Mouse (Mus musculus) embryonic fibroblast, embryonic 13.5 days (primary cell): ENCODE measurements around the gene Cxadr. TPM values are rescaled to one million over a fixed set of nuclear protein-coding genes. Genes with fewer than 3 reads are reported as not detected.

Experiments
- H3K27ac ChIP-seq: 2 replicates; pipeline ENCODE4 v1.5.1; 2012; ENCODE audit warnings: low read length, control low read depth, inconsistent platforms; ENCODE audit not compliant: insufficient read depth
- H3K4me1 ChIP-seq: 2 replicates; pipeline ENCODE4 v1.6.1; 2011; ENCODE audit warnings: low read length; ENCODE audit not compliant: control insufficient read depth, insufficient read depth
- H3K4me3 ChIP-seq: 2 replicates; pipeline ENCODE4 v1.5.1; 2011; ENCODE audit warnings: mild to moderate bottlenecking, control low read depth, low read length; ENCODE audit not compliant: insufficient read depth
- CTCF ChIP-seq: IDR thresholded peaks from 2 replicates; pipeline ENCODE4 v1.5.1; 2011; ENCODE audit warnings: mild to moderate bottlenecking, control low read depth, low read length, moderate library complexity, borderline replicate concordance; ENCODE audit not compliant: insufficient read depth
- POLR2A ChIP-seq: IDR thresholded peaks from 2 replicates; pipeline ENCODE4 v1.6.1; 2011; ENCODE audit warnings: low read depth, mild to moderate bottlenecking, control low read depth, low read length, moderate library complexity
- polyA plus RNA-seq: library from polyadenylated mRNA; stranded (reverse); fragments of >200 nt; gene quantifications from 2 replicates; pipeline ENCODE4 v1.2.4, GENCODE M21; 2011; ENCODE audit warnings: low read depth; ENCODE audit not compliant: missing spikeins, insufficient read length

Gene Cxadr
- polyA plus RNA-seq, 1 experiment: 14.2 TPM

DNA sequence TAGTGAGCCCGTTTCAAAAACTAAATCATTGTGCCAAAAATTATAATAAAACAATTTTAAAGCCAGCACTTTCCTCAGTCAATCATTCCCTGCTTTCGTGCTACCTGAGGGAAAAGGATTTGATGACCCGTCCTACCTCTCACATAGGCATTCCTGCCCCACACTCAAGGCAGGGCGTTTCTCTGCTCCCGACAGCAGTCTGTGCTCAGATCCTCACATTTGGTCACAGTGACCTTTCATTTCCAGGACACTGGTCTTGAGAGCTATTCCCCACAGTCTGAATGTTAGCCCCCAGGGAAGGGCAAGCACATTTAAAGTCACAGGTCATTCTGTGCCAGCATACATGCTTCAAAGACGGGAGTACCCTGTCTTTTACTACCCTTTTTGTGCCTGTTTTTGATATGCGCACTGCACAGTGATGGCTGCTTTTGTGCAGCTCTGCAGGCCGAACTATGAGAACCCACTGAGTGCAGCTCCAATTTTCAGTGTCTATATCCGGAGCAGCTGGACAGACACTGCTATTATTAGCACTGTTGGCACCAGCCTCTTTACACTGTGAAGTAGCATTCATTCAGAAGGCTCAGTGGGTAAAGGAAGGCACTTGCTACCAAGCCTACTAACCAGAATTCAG is 26.3 kb upstream of the Cxadr start:
- Histone ChIP-seq H3K4me3 (no peak overlapping the region), H3K4me1 (peaks cover 2% of the 10 kb centered on the region; the same call in 1 of the 2 replicates), H3K27ac (no peak overlapping the region)
- TF ChIP-seq POLR2A: no peak
- no peak for TF ChIP-seq CTCF

DNA sequence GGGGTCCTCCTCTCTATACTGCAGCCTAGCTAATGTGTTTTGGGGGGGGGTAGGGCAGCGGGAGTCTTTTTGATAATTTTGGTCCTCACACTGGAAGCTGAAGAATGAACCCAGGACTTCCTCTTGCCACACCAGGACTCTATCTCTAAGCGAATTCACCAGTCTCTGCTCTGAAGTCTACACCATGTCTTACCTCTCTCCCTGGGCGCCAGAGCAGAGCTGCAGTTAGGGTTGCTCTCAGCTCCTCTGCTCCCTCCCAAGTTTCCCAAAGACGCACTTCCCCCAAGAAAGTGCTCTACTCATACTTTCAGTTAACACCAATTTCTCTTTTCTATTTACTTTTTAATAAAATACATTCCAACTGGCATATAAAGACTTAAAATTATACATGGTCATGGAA is 23.7 kb upstream of the Cxadr start:
- no peak overlapping the region for H3K4me3 ChIP-seq
- TF ChIP-seq POLR2A: no peak
- no peak for TF ChIP-seq CTCF
- H3K4me1 ChIP-seq: peaks cover 2% of the 10 kb centered on the region; the same call in 1 of the 2 replicates

DNA sequence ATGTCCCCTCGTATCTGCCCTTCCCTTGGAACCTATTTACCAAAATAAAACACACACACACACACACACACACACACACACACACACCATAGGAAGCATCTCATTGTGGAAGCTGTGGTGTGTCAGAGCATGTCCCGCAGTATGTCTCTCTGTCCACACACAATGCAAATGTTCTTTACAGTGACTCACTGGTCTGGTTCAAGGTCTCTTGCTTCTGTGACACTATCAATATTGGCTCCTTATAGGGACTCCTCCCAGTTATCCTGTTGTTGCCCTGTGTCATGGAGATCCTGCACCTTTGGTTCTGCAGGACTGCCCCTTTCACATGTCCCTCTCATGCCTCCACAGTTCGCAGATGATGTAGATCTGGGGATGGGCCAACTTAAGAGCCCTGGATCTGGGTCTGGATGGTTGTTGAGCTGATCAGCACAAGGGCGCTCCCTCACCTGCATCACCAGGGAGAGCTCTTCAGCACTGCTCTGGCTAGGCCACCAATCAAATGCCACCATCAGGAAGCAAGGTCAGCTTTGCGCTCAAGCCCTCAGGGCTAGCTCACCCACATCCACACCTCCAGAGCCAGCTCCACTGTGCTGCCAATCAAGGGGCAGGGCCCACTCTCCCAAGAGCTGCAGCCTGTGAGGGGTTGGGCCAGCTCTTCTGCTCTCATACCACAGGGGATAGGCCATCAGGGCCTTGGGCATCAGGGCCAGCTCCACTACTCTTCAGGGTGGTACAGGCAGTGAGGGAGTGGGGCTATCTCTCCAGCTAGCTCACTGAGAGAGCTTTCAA is 21.0 kb upstream of the Cxadr start:
- Histone ChIP-seq H3K27ac (no peak overlapping the region), H3K4me1 (no peaks in the 10 kb centered on the region), H3K4me3 (no peak overlapping the region)
- TF ChIP-seq POLR2A (no peak), CTCF (no peak)

More for the DNA sequence above, 23.7 kb upstream of the Cxadr start:
- no peak overlapping the region for H3K27ac ChIP-seq

DNA sequence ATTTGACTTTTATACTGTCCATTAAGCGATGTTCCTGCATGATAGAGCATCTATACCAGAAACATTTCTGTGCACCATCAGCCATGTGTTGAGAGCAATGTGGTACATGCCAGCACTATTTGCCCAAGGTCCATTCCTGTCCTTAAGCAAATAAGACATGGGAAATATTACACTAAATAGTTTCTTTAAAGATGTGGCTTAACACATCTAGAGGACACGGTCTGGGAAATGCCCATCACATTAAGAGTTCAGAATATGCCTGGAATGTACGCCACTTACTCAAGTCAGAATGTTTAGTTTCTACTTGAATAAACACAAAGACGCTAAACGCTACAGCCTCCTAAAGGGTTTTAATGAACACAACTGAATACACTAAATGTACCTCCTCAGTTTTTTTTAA is 18.1 kb upstream of the Cxadr start:
- no peak overlapping the region for H3K27ac ChIP-seq
- TF ChIP-seq POLR2A: no peak
- no peak for TF ChIP-seq CTCF
- no peaks in the 10 kb centered on the region; the same call in 1 of the 2 replicates for H3K4me1 ChIP-seq
- no peak overlapping the region for H3K4me3 ChIP-seq

- H3K4me3 ChIP-seq: no peak overlapping the region
- H3K27ac ChIP-seq: no peak overlapping the region
- H3K4me1 ChIP-seq: no peaks in the 10 kb centered on the region
- TF ChIP-seq CTCF (no peak), POLR2A (no peak)
These were observed 7.2 kb upstream of the Cxadr start for GRCm38 (mm10) chr16:78294051-78294450.

DNA sequence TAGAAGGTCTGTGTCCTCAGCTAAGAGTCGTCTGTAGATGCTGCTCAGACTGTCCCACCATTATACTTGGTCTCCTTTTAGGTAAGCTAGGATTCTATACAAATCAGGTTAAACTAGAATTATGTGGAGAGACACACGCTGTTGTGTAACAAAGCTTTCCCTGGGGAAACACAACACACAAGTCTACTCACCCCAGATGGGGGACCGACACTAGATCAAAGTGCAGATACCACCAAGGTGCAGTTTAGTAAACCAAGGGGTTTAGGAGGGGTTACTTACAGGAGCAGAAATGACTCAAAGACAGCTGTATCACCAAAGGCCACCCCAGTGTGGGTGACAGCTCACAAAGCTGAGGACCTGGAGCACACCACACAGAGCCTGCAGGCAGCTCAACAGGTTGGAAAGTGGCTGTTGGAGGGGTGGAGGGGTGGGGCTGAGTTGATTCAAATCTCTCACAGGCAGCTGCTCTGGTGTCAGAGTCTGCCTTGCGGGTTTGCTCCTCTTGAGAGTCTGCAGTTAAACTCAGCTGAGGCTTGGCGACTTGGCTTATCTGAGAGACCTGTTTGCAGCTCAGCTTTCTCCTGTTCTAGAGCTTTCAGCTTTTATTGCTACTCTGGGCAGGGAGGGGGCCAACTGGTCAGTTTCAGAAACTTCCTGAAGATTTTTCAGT is 6.5 kb upstream of the Cxadr start:
- TF ChIP-seq POLR2A (no peak), CTCF (no peak)

DNA sequence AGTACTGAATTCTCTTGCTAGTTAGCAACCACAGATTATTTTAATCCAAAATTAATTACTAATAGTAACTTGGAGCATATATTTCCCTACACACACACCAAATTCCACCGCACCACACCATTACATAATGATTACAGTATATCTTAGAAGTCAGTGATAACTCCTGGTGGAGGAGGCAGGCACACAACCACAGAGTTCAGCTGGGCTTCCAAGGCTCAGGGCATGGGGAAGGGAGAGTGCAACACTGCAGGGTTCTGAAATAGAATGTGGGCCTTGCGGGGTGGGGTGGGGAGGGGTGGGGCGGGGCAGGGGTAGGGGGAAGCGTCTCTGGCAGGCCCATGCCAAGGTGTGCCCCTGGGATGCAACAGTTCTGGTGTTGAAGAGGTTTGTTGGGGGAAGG is 5.7 kb upstream of the Cxadr start:
- Histone ChIP-seq H3K4me1 (no peaks in the 10 kb centered on the region), H3K4me3 (no peak overlapping the region), H3K27ac (no peak overlapping the region)
- TF ChIP-seq POLR2A (no peak), CTCF (no peak)

More for the DNA sequence above, 6.5 kb upstream of the Cxadr start:
- no peaks in the 10 kb centered on the region for H3K4me1 ChIP-seq
- no peak overlapping the region for H3K27ac ChIP-seq
- H3K4me3 ChIP-seq: no peak overlapping the region

DNA sequence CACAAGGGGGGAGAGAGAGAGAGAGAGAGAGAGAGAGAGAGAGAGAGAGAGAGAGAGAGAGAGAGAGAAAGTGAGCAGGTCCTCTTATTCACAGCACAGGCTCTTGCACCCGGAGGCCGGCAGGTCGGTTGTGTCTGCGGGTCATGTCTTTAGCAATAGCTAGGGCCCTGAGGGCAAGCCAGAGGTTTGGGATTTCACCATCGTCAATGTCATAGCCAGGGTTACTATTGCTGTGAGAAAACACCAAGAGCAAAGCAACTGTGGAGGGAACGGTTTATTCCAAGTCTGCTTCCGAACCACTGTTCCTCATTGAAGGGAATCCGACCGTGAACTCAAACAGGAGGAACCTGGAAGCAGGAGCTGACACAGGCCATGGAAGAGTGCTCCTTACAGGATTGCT is 5.2 kb upstream of the Cxadr start:
- H3K4me3 ChIP-seq: no peak overlapping the region
- H3K4me1 ChIP-seq: no peaks in the 10 kb centered on the region
- H3K27ac ChIP-seq: no peak overlapping the region
- TF ChIP-seq CTCF (no peak), POLR2A (no peak)

DNA sequence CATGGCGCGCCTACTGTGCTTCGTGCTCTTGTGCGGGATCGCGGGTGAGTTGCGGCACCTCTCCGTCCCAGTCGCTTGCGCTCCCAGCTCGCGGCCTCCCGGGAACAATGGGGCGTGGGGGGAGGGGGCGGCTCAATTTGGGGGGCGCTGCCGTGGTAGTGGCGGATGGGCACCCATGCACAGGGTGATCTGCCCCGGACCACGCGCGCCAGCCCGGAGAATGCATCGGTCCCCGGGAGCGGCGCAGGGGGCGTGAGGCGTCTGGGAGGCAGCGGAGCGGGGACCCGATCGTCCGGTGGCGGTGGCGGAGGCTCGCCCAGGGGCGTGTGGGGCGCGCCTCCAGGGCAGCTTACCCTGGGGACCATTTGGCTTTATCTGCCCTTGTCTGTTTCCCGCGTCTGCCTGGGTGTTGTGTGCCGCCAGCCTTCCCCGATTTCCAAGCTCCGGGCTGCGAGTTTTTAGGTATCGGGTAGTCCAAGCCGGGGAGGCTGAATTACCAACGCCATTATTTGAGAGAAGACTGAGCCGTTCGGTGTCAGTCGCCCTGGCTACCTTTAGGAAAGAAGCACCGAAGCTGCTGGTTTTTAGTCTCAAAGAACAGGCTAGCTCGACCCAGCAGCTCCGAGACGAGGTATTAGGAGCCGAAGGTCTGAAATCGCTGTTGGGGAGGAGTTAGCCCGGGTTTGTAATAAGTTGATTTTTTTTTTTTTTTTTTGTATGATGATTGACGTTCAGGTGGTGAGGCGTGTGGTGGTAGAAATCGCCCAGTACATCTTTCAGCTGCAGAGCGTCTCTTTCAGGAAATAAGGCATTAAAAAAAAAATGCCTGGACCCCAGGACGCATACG is 765 bp downstream of the Cxadr start:
- TF ChIP-seq CTCF (no peak), POLR2A (no peak)
- Histone ChIP-seq H3K27ac (no peak overlapping the region), H3K4me1 (no peaks in the 10 kb centered on the region), H3K4me3 (peak overlapping the region; percentile 52)
